Mouse (Mus musculus): ENCODE measurements around the gene Gcdh. TPM values are rescaled to one million over a fixed set of nuclear protein-coding genes. Genes with fewer than 3 reads are reported as not detected.
A peak's percentile ranks its signal among the peaks of the same experiment; 100 is the strongest.
"Not testable (repeated sequence)": the region's sequence is repeated elsewhere in the genome, so short reads cannot be mapped to it uniquely, and the experiment has no call there.

Gcdh gene
- polyA plus RNA-seq, 1 experiment from 2014 or later = 11.1 TPM

GRCm38 (mm10) chr8:84917781-84918180 lies 24.1 kb upstream of the Gcdh start:
- H3K79me2 ChIP-seq (ENCODE audit: inconsistent target) = no peaks in the 10 kb centered on the region
- no peak overlapping the region for H3K4me3 ChIP-seq (ENCODE audit: inconsistent target)
- no peak overlapping the region for H3K27ac ChIP-seq
- H3K36me3 ChIP-seq (ENCODE audit: inconsistent target) = no peaks in the 10 kb centered on the region
- WGBS (ENCODE audit: missing documents) = 72% methylated on average over 19 of the region's 20 CpGs

- no peak overlapping the region for H3K27ac ChIP-seq
- H3K4me3 ChIP-seq (ENCODE audit: inconsistent target) = no peak overlapping the region
- peaks cover 6% of the 10 kb centered on the region for H3K79me2 ChIP-seq (ENCODE audit: inconsistent target)
- WGBS (ENCODE audit: missing documents) = 93% methylated on average over 8 of the region's 8 CpGs
- H3K36me3 ChIP-seq (ENCODE audit: inconsistent target) = peaks cover 6% of the 10 kb centered on the region; the same call in 1 of the 2 replicates
Observed at GRCm38 (mm10) chr8:84915269-84915668, 21.5 kb upstream of the Gcdh start.

- peaks cover 8% of the 10 kb centered on the region; the same call in 1 of the 2 replicates for H3K36me3 ChIP-seq (ENCODE audit: inconsistent target)
- 43% methylated on average over 4 of the region's 4 CpGs for WGBS (ENCODE audit: missing documents)
- H3K4me3 ChIP-seq (ENCODE audit: inconsistent target) = no peak overlapping the region
- peaks cover 19% of the 10 kb centered on the region for H3K79me2 ChIP-seq (ENCODE audit: inconsistent target)
- no peak overlapping the region for H3K27ac ChIP-seq
Observed at GRCm38 (mm10) chr8:84913960-84914359, 20.2 kb upstream of the Gcdh start.

GRCm38 (mm10) chr8:84913502-84913900 lies 19.8 kb upstream of the Gcdh start:
- H3K79me2 ChIP-seq (ENCODE audit: inconsistent target) = peaks cover 23% of the 10 kb centered on the region
- H3K4me3 ChIP-seq (ENCODE audit: inconsistent target) = peak overlapping the region; percentile 18; the same call in 1 of the 2 replicates
- H3K27ac ChIP-seq = peak overlapping the region; percentile 36; the same call in 1 of the 2 replicates
- peaks cover 8% of the 10 kb centered on the region; the same call in 1 of the 2 replicates for H3K36me3 ChIP-seq (ENCODE audit: inconsistent target)
- WGBS (ENCODE audit: missing documents) = 0% methylated on average over 6 of the region's 9 CpGs

GRCm38 (mm10) chr8:84912895-84913501 lies 19.3 kb upstream of the Gcdh start:
- peak overlapping the region; percentile 36; the same call in 1 of the 2 replicates for H3K27ac ChIP-seq
- peaks cover 23% of the 10 kb centered on the region for H3K79me2 ChIP-seq (ENCODE audit: inconsistent target)
- peaks cover 8% of the 10 kb centered on the region; the same call in 1 of the 2 replicates for H3K36me3 ChIP-seq (ENCODE audit: inconsistent target)
- WGBS (ENCODE audit: missing documents) = 7% methylated on average over 55 of the region's 55 CpGs
- H3K4me3 ChIP-seq (ENCODE audit: inconsistent target) = peak overlapping the region; percentile 18; the same call in 1 of the 2 replicates

- peaks cover 8% of the 10 kb centered on the region; the same call in 1 of the 2 replicates for H3K36me3 ChIP-seq (ENCODE audit: inconsistent target)
- 76% methylated on average over 22 of the region's 27 CpGs for WGBS (ENCODE audit: missing documents)
- no peak overlapping the region for H3K4me3 ChIP-seq (ENCODE audit: inconsistent target)
- H3K27ac ChIP-seq = no peak overlapping the region
- H3K79me2 ChIP-seq (ENCODE audit: inconsistent target) = peaks cover 23% of the 10 kb centered on the region
Observed at GRCm38 (mm10) chr8:84912391-84912790, 18.7 kb upstream of the Gcdh start.

GRCm38 (mm10) chr8:84911854-84912253 lies 18.1 kb upstream of the Gcdh start:
- peaks cover 8% of the 10 kb centered on the region; the same call in 1 of the 2 replicates for H3K36me3 ChIP-seq (ENCODE audit: inconsistent target)
- no peak overlapping the region for H3K27ac ChIP-seq
- H3K4me3 ChIP-seq (ENCODE audit: inconsistent target) = no peak overlapping the region
- WGBS (ENCODE audit: missing documents) = 96% methylated on average over 9 of the region's 9 CpGs
- peaks cover 23% of the 10 kb centered on the region for H3K79me2 ChIP-seq (ENCODE audit: inconsistent target)

- Histone ChIP-seq H3K4me3 (ENCODE audit: inconsistent target) (no peak overlapping the region), H3K79me2 (ENCODE audit: inconsistent target) (peaks cover 23% of the 10 kb centered on the region), H3K27ac (no peak overlapping the region), H3K36me3 (ENCODE audit: inconsistent target) (peaks cover 8% of the 10 kb centered on the region; the same call in 1 of the 2 replicates)
- WGBS (ENCODE audit: missing documents) = 93% methylated on average over 5 of the region's 6 CpGs
Observed at GRCm38 (mm10) chr8:84910551-84910950, 16.8 kb upstream of the Gcdh start.

- peaks cover 8% of the 10 kb centered on the region; the same call in 1 of the 2 replicates for H3K36me3 ChIP-seq (ENCODE audit: inconsistent target)
- WGBS (ENCODE audit: missing documents) = 93% methylated on average over 5 of the region's 5 CpGs
- H3K4me3 ChIP-seq (ENCODE audit: inconsistent target) = peak overlapping the region; percentile 92; the same call in 1 of the 2 replicates
- no peak overlapping the region; the same call in 1 of the 2 replicates for H3K27ac ChIP-seq
- H3K79me2 ChIP-seq (ENCODE audit: inconsistent target) = peaks cover 23% of the 10 kb centered on the region
Observed at GRCm38 (mm10) chr8:84909949-84910348, 16.2 kb upstream of the Gcdh start.

- peak overlapping the region; percentile 95 for H3K27ac ChIP-seq
- 43% methylated on average over 20 of the region's 20 CpGs for WGBS (ENCODE audit: missing documents)
- H3K79me2 ChIP-seq (ENCODE audit: inconsistent target) = peaks cover 23% of the 10 kb centered on the region
- H3K36me3 ChIP-seq (ENCODE audit: inconsistent target) = peaks cover 8% of the 10 kb centered on the region; the same call in 1 of the 2 replicates
- H3K4me3 ChIP-seq (ENCODE audit: inconsistent target) = peak overlapping the region; percentile 92
Observed at GRCm38 (mm10) chr8:84909162-84909767, 15.5 kb upstream of the Gcdh start.

- peak within 1 kb of the TSS; percentile 95 for H3K27ac ChIP-seq
- under 1% methylated on average over 45 of the region's 45 CpGs for WGBS (ENCODE audit: missing documents)
- peaks cover 23% of the 10 kb centered on the region for H3K79me2 ChIP-seq (ENCODE audit: inconsistent target)
- peaks cover 8% of the 10 kb centered on the region; the same call in 1 of the 2 replicates for H3K36me3 ChIP-seq (ENCODE audit: inconsistent target)
- H3K4me3 ChIP-seq (ENCODE audit: inconsistent target) = peak within 1 kb of the TSS; percentile 92
Observed at GRCm38 (mm10) chr8:84908421-84909161, 14.9 kb upstream of the Gcdh start, which contains the start of gene Dnase2a. Gene Dnase2a (plus strand): TSS chr8:84908560.

- H3K27ac ChIP-seq = peak overlapping the region; percentile 95
- peaks cover 23% of the 10 kb centered on the region for H3K79me2 ChIP-seq (ENCODE audit: inconsistent target)
- H3K36me3 ChIP-seq (ENCODE audit: inconsistent target) = not testable (repeated sequence)
- 9% methylated on average over 5 of the region's 7 CpGs for WGBS (ENCODE audit: missing documents)
- H3K4me3 ChIP-seq (ENCODE audit: inconsistent target) = peak overlapping the region; percentile 92
Observed at GRCm38 (mm10) chr8:84907979-84908378, 14.3 kb upstream of the Gcdh start.

GRCm38 (mm10) chr8:84907493-84907892 lies 13.8 kb upstream of the Gcdh start:
- peaks cover 8% of the 10 kb centered on the region; the same call in 1 of the 2 replicates for H3K36me3 ChIP-seq (ENCODE audit: inconsistent target)
- peaks cover 23% of the 10 kb centered on the region for H3K79me2 ChIP-seq (ENCODE audit: inconsistent target)
- H3K27ac ChIP-seq = no peak overlapping the region
- no peak overlapping the region for H3K4me3 ChIP-seq (ENCODE audit: inconsistent target)
- WGBS (ENCODE audit: missing documents) = 62% methylated on average over 8 of the region's 8 CpGs

- H3K79me2 ChIP-seq (ENCODE audit: inconsistent target) = peaks cover 23% of the 10 kb centered on the region
- H3K27ac ChIP-seq = no peak overlapping the region
- H3K4me3 ChIP-seq (ENCODE audit: inconsistent target) = no peak overlapping the region
- peaks cover 8% of the 10 kb centered on the region; the same call in 1 of the 2 replicates for H3K36me3 ChIP-seq (ENCODE audit: inconsistent target)
- 96% methylated on average over 9 of the region's 9 CpGs for WGBS (ENCODE audit: missing documents)
Observed at GRCm38 (mm10) chr8:84907037-84907436, 13.3 kb upstream of the Gcdh start.

Measured in macrophage (primary cell).